In genomic region chr16:45952035-45952434, GRCm38 (mm10) we compare ENCODE assay signal across 17 mouse cellular contexts. TPM values are rescaled to one million over a fixed set of nuclear protein-coding genes. Genes with fewer than 3 reads are reported as not detected.
DNase-seq lines count a peak whose midpoint lies in the region; ATAC-seq and TF ChIP-seq lines count a peak whose summit lies in the region.
"Had no signal": no experiment of that assay in that cellular context is flagged by ENCODE, and none has a peak within 500 bp of the region (broad histone marks: within the 10 kb centered on the region; RNA-seq: fewer than 3 reads in every experiment).

No protein-coding gene starts in this region.

- H3K27me3 ChIP-seq in kidney, adult 2 months (replicated peaks; ENCODE audit: control insufficient read depth, insufficient read depth, low read length) = no peaks in the 10 kb centered on the region
- no peaks in the 10 kb centered on the region for H3K27me3 ChIP-seq in intestine, postnatal 0 days (replicated peaks; ENCODE audit: control insufficient read depth, insufficient read depth, low read length)
- H3K27me3 ChIP-seq in liver, embryonic 14.5 days (ENCODE audit: control insufficient read depth, insufficient read depth, low read length) = no peaks in the 10 kb centered on the region
- no peaks in the 10 kb centered on the region for H3K27me3 ChIP-seq in forebrain, embryonic 15.5 days
- H3K27me3 ChIP-seq: embryonic facial prominence, embryonic 13.5 days; hindbrain, embryonic 15.5 days; limb, embryonic 15.5 days; neural tube, embryonic 13.5 days had no signal

- H3K9me3 ChIP-seq in intestine, postnatal 0 days (ENCODE audit: control insufficient read depth) = no peaks in the 10 kb centered on the region
- no peaks in the 10 kb centered on the region for H3K9me3 ChIP-seq in liver, embryonic 14.5 days (ENCODE audit: control insufficient read depth, low read length)
- no peaks in the 10 kb centered on the region for H3K9me3 ChIP-seq in forebrain, embryonic 15.5 days
- H3K9me3 ChIP-seq: embryonic facial prominence, embryonic 13.5 days; heart, embryonic 10.5 days; hindbrain, embryonic 15.5 days; limb, embryonic 15.5 days; neural tube, embryonic 13.5 days had no signal

- no peak for TF ChIP-seq EP300 in liver, embryonic 14.5 days (IDR thresholded peaks at IDR 0.05; ENCODE audit: low read depth)

- H3K9ac ChIP-seq in intestine, postnatal 0 days (ENCODE audit: low read depth, low read length) = no peak overlapping the region
- H3K9ac ChIP-seq in liver, embryonic 14.5 days (replicated peaks) = no peak overlapping the region
- H3K9ac ChIP-seq in forebrain, embryonic 15.5 days (replicated peaks) = no peak overlapping the region
- H3K9ac ChIP-seq: embryonic facial prominence, embryonic 13.5 days; hindbrain, embryonic 15.5 days; limb, embryonic 15.5 days; neural tube, embryonic 13.5 days had no signal

- no peak for TF ChIP-seq CTCF in kidney, adult 2 months (conservative IDR thresholded peaks at IDR 0.05; ENCODE audit: insufficient read depth, insufficient read length, low read depth, low read length)
- TF ChIP-seq CTCF in intestine, postnatal 0 days (IDR thresholded peaks at IDR 0.05; ENCODE audit: low read depth) = no peak
- no peak for TF ChIP-seq CTCF in liver, embryonic 14.5 days (IDR thresholded peaks at IDR 0.05; ENCODE audit: low read depth)

- ATAC-seq in CD4-positive, CD25-positive, alpha-beta regulatory T cell, adult 4 months = peak; percentile 29
- ATAC-seq in intestine, postnatal 0 days = 0 out of 2 replicates have a peak, but pooled peaks have one; percentile 22
- ATAC-seq in liver, embryonic 14.5 days (ENCODE audit: insufficient read depth) = no peak
- ATAC-seq in forebrain, embryonic 15.5 days (replicated peaks) = no peak

- 31% methylated on average over 2 of the region's 2 CpGs for WGBS in kidney, adult 2 months
- WGBS in intestine, postnatal 0 days = 47% methylated on average over 2 of the region's 2 CpGs
- 28% methylated on average over 2 of the region's 2 CpGs for WGBS in liver, embryonic 14.5 days (ENCODE audit: insufficient replicate concordance)
- WGBS in forebrain, embryonic 15.5 days = 89% methylated on average over 2 of the region's 2 CpGs

- H3K36me3 ChIP-seq in kidney, adult 2 months (ENCODE audit: control insufficient read depth, insufficient read depth, low read length) = peaks cover 6% of the 10 kb centered on the region; the same call in 1 of the 2 replicates
- no peaks in the 10 kb centered on the region for H3K36me3 ChIP-seq in intestine, postnatal 0 days (ENCODE audit: control insufficient read depth, insufficient read depth)
- H3K36me3 ChIP-seq in liver, embryonic 14.5 days (replicated peaks; ENCODE audit: control insufficient read depth, insufficient read depth, low read depth) = no peaks in the 10 kb centered on the region
- H3K36me3 ChIP-seq in forebrain, embryonic 15.5 days = no peaks in the 10 kb centered on the region
- H3K36me3 ChIP-seq: embryonic facial prominence, embryonic 13.5 days; heart, embryonic 10.5 days; hindbrain, embryonic 15.5 days; limb, embryonic 15.5 days; neural tube, embryonic 13.5 days had no signal

- H3K4me3 ChIP-seq in kidney, adult 2 months (ENCODE audit: insufficient read depth, low read depth, low read length) = peak overlapping the region; percentile 66; the same call in 1 of the 2 replicates
- no peak overlapping the region for H3K4me3 ChIP-seq in intestine, postnatal 0 days (ENCODE audit: low read depth, low read length)
- peak overlapping the region in 1 of 2 experiments; percentile 1; a peak in 1 of 4 replicates for H3K4me3 ChIP-seq in liver, embryonic 14.5 days (ENCODE audit: insufficient read depth in 1 of 2, low read depth in 2 of 2, low read length in 2 of 2)
- no peak overlapping the region for H3K4me3 ChIP-seq in forebrain, embryonic 15.5 days
- H3K4me3 ChIP-seq: embryonic facial prominence, embryonic 13.5 days; heart, embryonic 10.5 days; hindbrain, embryonic 15.5 days; limb, embryonic 15.5 days; neural tube, embryonic 13.5 days had no signal

- H3K27ac ChIP-seq in kidney, adult 2 months (ENCODE audit: insufficient read depth, low read depth, low read length) = peak overlapping the region; percentile 100
- H3K27ac ChIP-seq in intestine, postnatal 0 days (ENCODE audit: low read depth, low read length) = no peak overlapping the region
- H3K27ac ChIP-seq in liver, embryonic 14.5 days = no peak overlapping the region
- H3K27ac ChIP-seq in forebrain, embryonic 15.5 days (replicated peaks) = no peak overlapping the region
- H3K27ac ChIP-seq: embryonic facial prominence, embryonic 13.5 days; heart, embryonic 10.5 days; hindbrain, embryonic 15.5 days; limb, embryonic 15.5 days; neural tube, embryonic 13.5 days had no signal

- H3K4me1 ChIP-seq in kidney, adult 2 months (ENCODE audit: control insufficient read depth, insufficient read depth, low read length) = peaks cover 17% of the 10 kb centered on the region
- no peaks in the 10 kb centered on the region for H3K4me1 ChIP-seq in intestine, postnatal 0 days (replicated peaks; ENCODE audit: control insufficient read depth, insufficient read depth, low read length)
- H3K4me1 ChIP-seq in liver, embryonic 14.5 days (replicated peaks; ENCODE audit: control insufficient read depth in 2 of 2, insufficient read depth in 2 of 2, low read length in 1 of 2) = peaks cover 0 to 2% of the 10 kb centered on the region in 2 experiments; a peak in 1 of 4 replicates
- no peaks in the 10 kb centered on the region for H3K4me1 ChIP-seq in forebrain, embryonic 15.5 days
- H3K4me1 ChIP-seq: embryonic facial prominence, embryonic 13.5 days; hindbrain, embryonic 15.5 days; limb, embryonic 15.5 days; neural tube, embryonic 13.5 days had no signal

- H3K4me2 ChIP-seq in intestine, postnatal 0 days (replicated peaks; ENCODE audit: low read depth) = peak overlapping the region; percentile 43
- peak overlapping the region; percentile 26 for H3K4me2 ChIP-seq in liver, embryonic 14.5 days (ENCODE audit: low read depth)
- no peak overlapping the region for H3K4me2 ChIP-seq in forebrain, embryonic 15.5 days (replicated peaks)
- H3K4me2 ChIP-seq: embryonic facial prominence, embryonic 13.5 days; hindbrain, embryonic 15.5 days; limb, embryonic 15.5 days; neural tube, embryonic 13.5 days had no signal

- no peak for TF ChIP-seq POLR2A in kidney, adult 2 months (IDR thresholded peaks at IDR 0.05; ENCODE audit: low read depth, low read length)

- peak; percentile 83 for DNase-seq in kidney, adult 2 months
- DNase-seq in kidney, postnatal 25 days = no peak
- no peak for DNase-seq in liver, embryonic 14.5 days (ENCODE audit: low read depth in 3 of 3, low spot score in 3 of 3)
- no peak for DNase-seq in layer of hippocampus, adult 9-10 months (ENCODE audit: low spot score)
- DNase-seq in MN1 (ENCODE audit: low spot score) = no peak
- DNase-seq: cerebellum, adult 11 months; cerebellum, postnatal 36 days; gastrocnemius, postnatal 25 days; thymus, adult 2 months had no signal

RNA-seq across cellular contexts. Expression of gene Phldb2, which starts 1.4 kb away (rescaled TPM):
- polyA plus RNA-seq in kidney, adult 2 months (2012; rRNA removed) = 55.4 and 73.5 TPM in 2 replicates
- polyA plus RNA-seq in CD4-positive, CD25-positive, alpha-beta regulatory T cell, adult 4 months (2017; shearing (Covaris generic)) = under 1 TPM in 1 of 2 experiments, not detected in 1; 0.17 TPM
- 9.2 and 9.5 TPM in 2 replicates for polyA plus RNA-seq in intestine, postnatal 0 days (2015; fragmentation: Nextera tagmentation; extraction: Ambion mirVana)
- 9.7 and 9.8 TPM in 2 replicates for polyA plus RNA-seq in liver, embryonic 14.5 days (2012; rRNA removed)
- polyA plus RNA-seq in liver, embryonic 14.5 days (2014; fragmentation: Nextera tagmentation; extraction: Ambion mirVana) = 12.7 and 13.6 TPM in 2 replicates
- polyA plus RNA-seq in forebrain, embryonic 15.5 days (2015; fragmentation: Nextera tagmentation; extraction: Ambion mirVana) = 7.2 and 7.8 TPM in 2 replicates

RNA-seq across cellular contexts. Expression of gene Plcxd2, which starts 58.0 kb away (rescaled TPM):
- polyA plus RNA-seq in kidney, adult 2 months (2012; rRNA removed) = 1.4 and 1.7 TPM in 2 replicates
- 10 to 100 TPM; 10.1 to 11.2 TPM for polyA plus RNA-seq in CD4-positive, CD25-positive, alpha-beta regulatory T cell, adult 4 months (2017; shearing (Covaris generic))
- polyA plus RNA-seq in intestine, postnatal 0 days (2015; fragmentation: Nextera tagmentation; extraction: Ambion mirVana) = 2.3 and 2.4 TPM in 2 replicates
- polyA plus RNA-seq in liver, embryonic 14.5 days (2012; rRNA removed) = 1.6 and 1.9 TPM in 2 replicates
- 1.6 and 2.3 TPM in 2 replicates for polyA plus RNA-seq in liver, embryonic 14.5 days (2014; fragmentation: Nextera tagmentation; extraction: Ambion mirVana)
- polyA plus RNA-seq in forebrain, embryonic 15.5 days (2015; fragmentation: Nextera tagmentation; extraction: Ambion mirVana) = 14.1 and 14.4 TPM in 2 replicates

Comparison
In these comparisons a context has a peak if more than half of its experiments do, and no peak if none do; other contexts are left out.
1. ATAC-seq: peak in CD4-positive, CD25-positive, alpha-beta regulatory T cell, adult 4 months (single experiment) and intestine, postnatal 0 days (single experiment); none in liver, embryonic 14.5 days (single experiment) and forebrain, embryonic 15.5 days (single experiment).